Mouse (Mus musculus): Measurements from ENCODE around the gene Lhfpl5. TPM values are rescaled to one million over a fixed set of nuclear protein-coding genes. Genes with fewer than 3 reads are reported as not detected.

Gene Lhfpl5
- polyA plus RNA-seq, 1 experiment from 2014 or later: not detected

GRCm38 (mm10) chr17:28628248-28629124, 53.0 kb downstream of the Lhfpl5 start:
- peaks cover 14% of the 10 kb centered on the region for H3K4me1 ChIP-seq (replicated peaks)
- no peak overlapping the region for H3K27ac ChIP-seq
- no peaks in the 10 kb centered on the region for H3K9me3 ChIP-seq (replicated peaks)
- no peak overlapping the region for H3K9ac ChIP-seq
- no peaks in the 10 kb centered on the region for H3K27me3 ChIP-seq
- no peaks in the 10 kb centered on the region for H3K36me3 ChIP-seq
- no peak overlapping the region for H3K4me3 ChIP-seq (replicated peaks)
- H3K4me2 ChIP-seq: no peak overlapping the region
- no peak for ATAC-seq (ENCODE audit: low read depth)
- no peak for DNase-seq
- WGBS (ENCODE audit: insufficient replicate concordance): 36% methylated on average over 10 of the region's 10 CpGs

GRCm38 (mm10) chr17:28629125-28629524, 53.7 kb downstream of the Lhfpl5 start:
- no peak overlapping the region for H3K27ac ChIP-seq
- no peak overlapping the region for H3K9ac ChIP-seq
- no peak overlapping the region for H3K4me2 ChIP-seq
- no peaks in the 10 kb centered on the region for H3K9me3 ChIP-seq (replicated peaks)
- H3K27me3 ChIP-seq: no peaks in the 10 kb centered on the region
- no peaks in the 10 kb centered on the region for H3K36me3 ChIP-seq
- 37% methylated on average over 3 of the region's 3 CpGs for WGBS (ENCODE audit: insufficient replicate concordance)
- no peak for DNase-seq
- H3K4me3 ChIP-seq (replicated peaks): no peak overlapping the region
- no peak for ATAC-seq (ENCODE audit: low read depth)
- H3K4me1 ChIP-seq (replicated peaks): peaks cover 14% of the 10 kb centered on the region

Small RNA genes lying within 50 kb of the gene (microRNA-seq; reads per million reads assigned to microRNA genes)
- gene Gm25195 (not detected), gene Mir6969 (not detected)

Other genes with a start within 250 kb of the Lhfpl5 start
- 372 and 464 TPM in 2 replicates for gene Rpl10a, start 247.2 kb upstream of the Lhfpl5 start, polyA plus RNA-seq (2015; fragmentation: Nextera tagmentation; extraction: Ambion mirVana)
- 0.76 and 0.96 TPM in 2 replicates for gene Tead3, start 224.8 kb upstream of the Lhfpl5 start, polyA plus RNA-seq (2015; fragmentation: Nextera tagmentation; extraction: Ambion mirVana)
- gene Tulp1, start 210.4 kb upstream of the Lhfpl5 start, polyA plus RNA-seq (2015; fragmentation: Nextera tagmentation; extraction: Ambion mirVana): 0.52 and 1.3 TPM in 2 replicates
- 10.8 and 12.0 TPM in 2 replicates for gene Fkbp5, start 58.1 kb upstream of the Lhfpl5 start, polyA plus RNA-seq (2015; fragmentation: Nextera tagmentation; extraction: Ambion mirVana)
- not detected in 2 replicates for gene Armc12, start 44.8 kb upstream of the Lhfpl5 start, polyA plus RNA-seq (2015; fragmentation: Nextera tagmentation; extraction: Ambion mirVana)
- not detected in 2 replicates for gene Clpsl2, start 26.2 kb upstream of the Lhfpl5 start, polyA plus RNA-seq (2015; fragmentation: Nextera tagmentation; extraction: Ambion mirVana)
- gene Clps, start 14.9 kb upstream of the Lhfpl5 start, polyA plus RNA-seq (2015; fragmentation: Nextera tagmentation; extraction: Ambion mirVana): 3.2 and 3.4 TPM in 2 replicates
- 54.3 and 57.7 TPM in 2 replicates for gene Srpk1, start 47.1 kb downstream of the Lhfpl5 start, polyA plus RNA-seq (2015; fragmentation: Nextera tagmentation; extraction: Ambion mirVana)
- gene Slc26a8, start 114.6 kb downstream of the Lhfpl5 start, polyA plus RNA-seq (2015; fragmentation: Nextera tagmentation; extraction: Ambion mirVana): 0.09 and 0.20 TPM in 2 replicates
- 30.8 and 32.5 TPM in 2 replicates for gene Mapk14, start 115.7 kb downstream of the Lhfpl5 start, polyA plus RNA-seq (2015; fragmentation: Nextera tagmentation; extraction: Ambion mirVana)
- gene AC170998.1, start 150.4 kb downstream of the Lhfpl5 start, polyA plus RNA-seq (2015; fragmentation: Nextera tagmentation; extraction: Ambion mirVana): 0.75 and 1.2 TPM in 2 replicates
- 1.7 and 2.2 TPM in 2 replicates for gene Mapk13, start 193.7 kb downstream of the Lhfpl5 start, polyA plus RNA-seq (2015; fragmentation: Nextera tagmentation; extraction: Ambion mirVana)
- gene Brpf3, start 225.4 kb downstream of the Lhfpl5 start, polyA plus RNA-seq (2015; fragmentation: Nextera tagmentation; extraction: Ambion mirVana): 61.8 and 69.9 TPM in 2 replicates